Mouse (Mus musculus) adrenal gland, adult 2 months (tissue): ENCODE results near the gene Car14. TPM values are rescaled to one million over a fixed set of nuclear protein-coding genes. Genes with fewer than 3 reads are reported as not detected.
"Not testable (repeated sequence)": the region's sequence is repeated elsewhere in the genome, so short reads cannot be mapped to it uniquely, and the experiment has no call there.

Experiments used
- DNase-seq: peaks from one replicate; pipeline ENCODE4 v3.0.0; 2021
- polyA plus RNA-seq: library from polyadenylated mRNA; depleted of rRNA; stranded (reverse); fragments of >200 nt; gene quantifications from 2 replicates; pipeline ENCODE4 v1.2.3, GENCODE M21; 2012
- total RNA-seq, 2 experiments: library from RNA; stranded (reverse); gene quantifications; 2 replicates each; pipeline ENCODE4 v1.2.3; 2021

Car14 gene
- total and polyA plus RNA-seq, 3 experiments: 1.2 to 7.3 (median 1.7) TPM

GRCm38 (mm10) chr3:95892066-95893052 is 12.1 kb downstream of the Car14 start:
- no peak for DNase-seq

DNA sequence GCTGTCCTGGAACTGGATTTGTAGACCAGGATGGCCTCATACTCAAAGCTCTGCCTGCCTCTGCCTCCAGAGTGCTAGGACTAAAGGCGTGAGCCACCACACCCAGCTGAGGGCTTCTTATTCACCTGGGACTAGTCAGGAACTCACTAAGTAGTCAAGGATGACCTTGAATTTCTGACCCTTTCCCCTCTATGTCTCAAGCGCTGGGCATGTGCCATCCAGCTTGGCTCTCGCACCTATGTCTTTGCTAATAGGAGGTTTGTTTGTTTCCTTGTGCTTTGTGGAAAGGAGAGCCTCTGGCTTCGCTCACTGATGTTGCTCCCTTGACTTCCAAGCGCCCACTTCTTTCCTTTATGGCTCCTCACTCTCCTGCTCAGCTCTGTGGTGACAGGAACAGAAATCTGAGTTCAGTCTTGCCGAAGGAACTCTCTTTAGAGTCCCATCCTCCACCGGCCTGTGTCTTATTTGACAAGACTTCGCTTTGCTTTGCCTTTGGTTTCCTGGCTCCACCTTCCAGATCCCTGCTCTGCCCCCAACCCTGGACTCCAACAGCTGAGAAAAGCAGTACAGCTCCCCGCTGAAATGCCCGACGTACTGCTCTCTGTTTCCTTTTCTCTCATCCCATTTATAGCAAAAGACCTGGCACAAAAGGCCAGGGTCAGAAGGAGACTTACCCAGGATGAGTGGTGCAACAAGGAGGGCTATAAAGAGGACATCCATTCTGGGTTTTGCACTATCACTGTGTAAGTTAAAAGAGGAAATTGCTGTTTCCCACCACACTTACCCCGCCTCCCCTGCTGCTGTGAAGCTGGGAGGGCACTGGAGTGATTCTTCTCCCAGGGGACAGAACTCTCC is 13.1 kb downstream of the Car14 start, which contains the start of gene BC028528:
TSS of gene BC028528 (minus strand) at position 795 of the 855 bp plus-strand sequence.
- peak; percentile 46 for DNase-seq

DNA sequence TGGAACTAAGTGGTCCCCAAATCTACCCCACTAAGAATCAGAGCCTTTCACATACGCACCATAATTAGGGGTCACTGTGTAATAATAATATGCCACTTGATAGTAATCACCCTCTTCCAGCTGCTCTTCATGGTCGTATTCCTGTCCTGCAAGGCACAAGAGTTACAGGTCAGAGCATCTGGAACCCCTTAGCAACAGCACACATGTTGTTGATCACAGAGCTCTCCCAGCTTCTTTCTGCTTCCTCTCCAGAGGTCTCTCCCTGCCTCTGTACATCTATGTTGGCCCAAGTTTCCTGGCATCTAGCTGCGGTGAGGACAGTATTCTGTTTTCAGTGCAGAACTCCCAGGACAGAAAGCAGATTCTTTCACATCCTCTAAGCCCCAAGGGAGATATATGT is 14.8 kb downstream of the Car14 start:
- DNase-seq: no peak

DNA sequence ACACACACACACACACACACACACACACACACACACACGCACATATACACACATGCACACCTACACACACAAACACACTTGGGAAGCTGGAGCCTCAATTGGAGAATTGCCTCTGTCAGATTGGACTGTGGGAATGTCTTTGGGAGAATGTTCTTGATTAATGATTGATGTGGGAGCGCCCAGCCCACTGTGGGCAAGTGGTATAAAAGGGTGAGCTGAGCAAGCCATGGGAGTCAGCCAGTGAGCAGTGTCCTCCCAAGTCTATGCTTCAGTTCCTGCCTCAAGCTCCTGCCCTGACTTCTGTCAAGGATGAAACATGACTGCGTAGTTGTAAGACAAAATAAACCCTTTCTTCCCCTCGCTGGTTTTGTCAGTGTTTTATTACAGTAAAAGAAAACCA is 16.9 kb downstream of the Car14 start:
- no peak for DNase-seq

DNA sequence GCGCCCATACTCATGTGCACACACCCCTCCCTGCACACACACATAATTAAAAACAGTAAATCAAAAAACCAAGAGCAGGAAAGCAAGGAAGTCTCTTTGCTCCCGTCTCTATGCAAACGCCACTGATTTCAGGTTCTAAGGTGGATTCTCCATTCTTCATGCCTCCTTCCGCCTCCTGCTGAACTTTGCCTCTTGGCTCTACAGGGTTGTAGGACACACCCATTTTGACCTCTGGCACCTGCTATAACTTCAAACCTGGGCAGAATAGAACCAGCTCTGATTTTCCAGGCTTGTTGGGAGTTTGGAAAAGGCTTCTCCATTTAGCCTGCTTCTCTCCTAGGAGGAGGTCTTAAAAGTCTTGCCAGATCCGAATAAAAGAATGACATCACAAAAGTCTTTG is 20.1 kb downstream of the Car14 start:
- no peak for DNase-seq

DNA sequence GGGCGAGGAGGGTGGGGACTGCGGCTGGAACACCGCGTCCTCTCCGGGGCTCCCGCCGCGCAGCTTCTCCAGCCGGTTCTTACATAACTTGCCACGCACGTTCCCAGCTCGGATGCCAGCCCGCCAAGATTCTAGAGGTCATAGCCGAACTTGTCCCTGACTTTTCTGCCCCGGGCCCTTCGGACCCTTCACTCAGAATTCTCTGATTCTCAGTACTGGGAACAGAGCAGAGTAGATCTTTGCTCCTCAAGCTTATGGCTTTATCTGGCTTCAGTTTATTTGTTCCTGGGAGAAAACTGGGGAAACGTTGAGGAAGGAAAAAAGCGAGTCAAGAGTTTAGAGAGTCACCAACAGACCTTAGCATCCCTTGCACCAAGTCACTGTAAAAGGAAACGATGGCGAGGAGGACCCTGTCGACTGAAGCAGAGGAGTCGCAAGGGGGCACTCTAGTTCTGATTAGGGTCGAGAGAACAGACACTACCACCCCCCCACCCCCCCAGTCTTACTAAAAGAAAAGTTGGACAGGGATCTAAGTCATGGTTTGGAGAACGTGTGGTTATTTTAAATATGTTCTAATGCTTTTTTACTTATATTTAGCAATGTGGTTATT is 21.6 kb downstream of the Car14 start:
- DNase-seq: peak; percentile 69

DNA sequence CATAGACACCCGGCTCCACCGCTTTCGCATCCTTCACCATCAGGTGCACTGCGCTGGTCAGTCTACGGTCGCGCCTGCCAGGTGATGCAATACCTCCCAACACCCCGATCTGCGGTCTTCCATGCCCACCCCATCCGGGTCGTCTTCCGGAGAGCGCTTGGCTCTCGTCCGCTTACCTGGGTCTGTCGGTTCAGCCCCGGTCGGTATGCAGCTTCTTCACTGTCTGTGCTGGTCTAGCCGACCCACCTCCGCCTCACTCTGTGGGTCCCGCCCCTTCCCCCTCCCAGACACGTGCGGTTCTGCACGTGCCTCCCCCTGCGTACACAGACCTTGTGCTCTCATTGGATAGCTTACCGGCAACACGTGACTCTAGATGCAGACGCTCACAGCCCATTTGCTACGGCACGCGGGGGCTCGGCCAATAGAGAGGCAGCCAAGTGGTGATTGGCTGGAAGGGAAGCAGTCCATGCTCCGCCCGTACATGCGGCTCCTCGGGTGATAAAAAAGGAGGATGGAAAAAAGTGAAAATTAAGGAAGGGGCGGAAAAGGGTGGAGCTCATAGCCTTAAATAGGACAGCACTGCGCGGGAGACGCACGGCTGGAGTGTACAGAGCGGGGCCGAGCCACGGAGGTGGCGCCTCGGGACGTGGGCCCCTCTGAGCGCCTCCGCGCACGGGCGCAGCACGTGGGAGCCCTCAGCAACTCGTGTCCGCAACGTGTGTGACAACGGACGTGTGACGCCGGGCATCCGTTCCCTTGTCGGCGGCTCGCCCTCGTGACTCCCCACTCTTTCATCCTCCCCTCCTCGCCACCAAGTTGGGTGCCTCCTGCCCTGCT is 22.3 kb downstream of the Car14 start, which contains the start of gene Ciart:
TSS of gene Ciart (minus strand) at position 273 of the 837 bp plus-strand sequence.
- DNase-seq: peak; percentile 96

DNA sequence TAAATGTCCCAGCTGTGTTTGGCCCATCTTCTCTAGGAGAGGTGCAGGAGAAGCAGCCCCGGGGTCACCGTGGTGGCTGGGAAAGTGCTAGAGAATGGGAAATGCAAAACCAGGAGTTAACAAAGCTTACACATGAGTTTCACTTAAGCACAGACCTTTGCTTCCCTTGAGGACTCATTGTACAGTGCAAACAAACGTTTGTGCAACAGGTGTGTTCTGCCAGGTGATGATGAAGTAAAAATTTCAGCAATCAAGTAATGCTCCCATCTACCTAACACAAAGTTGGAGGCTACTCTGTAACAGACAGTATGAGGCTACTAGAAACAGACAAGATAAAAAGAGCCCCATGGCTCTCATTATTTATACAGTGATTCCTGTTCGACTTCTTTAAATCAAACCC is 25.4 kb downstream of the Car14 start:
- DNase-seq: no peak

- DNase-seq: no peak
Observed at GRCm38 (mm10) chr3:95872048-95872447, 32.4 kb downstream of the Car14 start.

- DNase-seq: peak; percentile 94
Observed at GRCm38 (mm10) chr3:95871392-95871867, 33.1 kb downstream of the Car14 start, which contains the start of gene Mrps21. Gene Mrps21, minus strand, starts transcription at chr3:95871519.

GRCm38 (mm10) chr3:95870976-95871375 is 33.5 kb downstream of the Car14 start:
- no peak for DNase-seq

GRCm38 (mm10) chr3:95867408-95867807 is 37.1 kb downstream of the Car14 start:
- DNase-seq: no peak

- no peak for DNase-seq
Observed at GRCm38 (mm10) chr3:95866071-95866470, 38.4 kb downstream of the Car14 start.

- no peak for DNase-seq
Observed at GRCm38 (mm10) chr3:95865571-95865970, 38.9 kb downstream of the Car14 start.

- no peak for DNase-seq
Observed at GRCm38 (mm10) chr3:95865050-95865449, 39.4 kb downstream of the Car14 start.

DNA sequence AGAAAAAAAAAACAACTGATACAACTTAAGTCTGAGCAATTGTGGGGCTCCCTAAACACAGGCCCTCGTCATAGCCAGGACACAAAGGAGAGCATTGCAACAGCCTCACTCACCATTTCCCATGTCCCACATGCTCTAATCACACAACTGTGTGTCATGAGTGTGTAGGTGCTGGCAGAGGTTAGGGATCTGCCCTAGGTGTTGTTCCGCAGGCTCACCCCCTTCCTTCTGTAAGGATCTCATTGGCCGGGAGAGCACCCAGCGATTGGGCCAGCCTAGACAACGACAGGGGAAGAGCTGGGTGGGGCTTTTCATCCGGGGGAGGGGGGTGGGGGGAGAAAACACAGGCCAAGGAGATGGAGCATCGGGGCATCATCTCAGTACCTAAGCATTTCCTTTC is 40.9 kb downstream of the Car14 start:
- no peak for DNase-seq

- peak; percentile 68 for DNase-seq
Observed at GRCm38 (mm10) chr3:95861796-95862195, 42.7 kb downstream of the Car14 start.

- DNase-seq: no peak
Observed at GRCm38 (mm10) chr3:95861216-95861615, 43.3 kb downstream of the Car14 start.

- DNase-seq: no peak
Observed at GRCm38 (mm10) chr3:95860323-95860722, 44.2 kb downstream of the Car14 start.

GRCm38 (mm10) chr3:95858278-95858677 is 46.2 kb downstream of the Car14 start:
- not testable (repeated sequence) for DNase-seq

GRCm38 (mm10) chr3:95857050-95857449 is 47.4 kb downstream of the Car14 start:
- DNase-seq: not testable (repeated sequence)
